Mouse (Mus musculus) megakaryocyte, adult 5-6 weeks (primary cell): ENCODE results near the gene Unc5c. TPM values are rescaled to one million over a fixed set of nuclear protein-coding genes. Genes with fewer than 3 reads are reported as not detected.

Experiments
- ATAC-seq: 2 replicates; pipeline ENCODE4 v1.8.0; 2016; ENCODE audit warnings: mild to moderate bottlenecking, inconsistent platforms; ENCODE audit not compliant: poor library complexity, severe bottlenecking
- total RNA-seq, 2 experiments: library from RNA; stranded (forward) in 1 of 2; stranded (reverse) in 1 of 2; fragments of 153-499, 151-499 nt in 1 of 2; fragments of 221-1000, 200-1000 nt in 1 of 2; gene quantifications; 2 replicates each; pipeline versions ENCODE4 v1.2.3 to v1.2.4; 2015 to 2017

The Unc5c gene
- total RNA-seq, 2 experiments from 2014 or later = 1.2 to 2.3 TPM

- ATAC-seq = no peak
Measured at GRCm38 (mm10) chr3:141595073-141595472, 130.1 kb downstream of the Unc5c start.

- no peak for ATAC-seq
Measured at GRCm38 (mm10) chr3:141596461-141596860, 131.4 kb downstream of the Unc5c start.

- no peak for ATAC-seq
Measured at GRCm38 (mm10) chr3:141596881-141597280, 131.9 kb downstream of the Unc5c start.

- no peak for ATAC-seq
Measured at GRCm38 (mm10) chr3:141597974-141598373, 133.0 kb downstream of the Unc5c start.

- ATAC-seq = no peak
Measured at GRCm38 (mm10) chr3:141598936-141599335, 133.9 kb downstream of the Unc5c start.

GRCm38 (mm10) chr3:141601072-141601549, 136.1 kb downstream of the Unc5c start:
- no peak for ATAC-seq

GRCm38 (mm10) chr3:141616718-141617117, 151.7 kb downstream of the Unc5c start:
- no peak for ATAC-seq

- no peak for ATAC-seq
Measured at GRCm38 (mm10) chr3:141618675-141619074, 153.7 kb downstream of the Unc5c start.

- no peak for ATAC-seq
Measured at GRCm38 (mm10) chr3:141621496-141621895, 156.5 kb downstream of the Unc5c start.

- no peak for ATAC-seq
Measured at GRCm38 (mm10) chr3:141626935-141627638, 162.1 kb downstream of the Unc5c start.

- peak; percentile 66; the same call in 1 of the 2 replicates for ATAC-seq
Measured at GRCm38 (mm10) chr3:141627639-141627977, 162.6 kb downstream of the Unc5c start.

GRCm38 (mm10) chr3:141629431-141629830, 164.4 kb downstream of the Unc5c start:
- no peak for ATAC-seq

- ATAC-seq = no peak
Measured at GRCm38 (mm10) chr3:141637900-141638299, 172.9 kb downstream of the Unc5c start.

- no peak for ATAC-seq
Measured at GRCm38 (mm10) chr3:141644264-141644663, 179.2 kb downstream of the Unc5c start.

GRCm38 (mm10) chr3:141646588-141646987, 181.6 kb downstream of the Unc5c start:
- ATAC-seq = peak; percentile 73

GRCm38 (mm10) chr3:141650658-141651057, 185.6 kb downstream of the Unc5c start:
- ATAC-seq = no peak

GRCm38 (mm10) chr3:141653915-141654314, 188.9 kb downstream of the Unc5c start:
- ATAC-seq = no peak

- ATAC-seq = peak; percentile 55
Measured at GRCm38 (mm10) chr3:141659041-141659789, 194.2 kb downstream of the Unc5c start.

GRCm38 (mm10) chr3:141660065-141661062, 195.3 kb downstream of the Unc5c start:
- peak; percentile 38 for ATAC-seq

GRCm38 (mm10) chr3:141689113-141689512, 224.1 kb downstream of the Unc5c start:
- ATAC-seq = no peak

GRCm38 (mm10) chr3:141690676-141691075, 225.7 kb downstream of the Unc5c start:
- peak; percentile 63 for ATAC-seq
